24 mouse cellular contexts compared by ENCODE assay signal in the genomic region with DNA sequence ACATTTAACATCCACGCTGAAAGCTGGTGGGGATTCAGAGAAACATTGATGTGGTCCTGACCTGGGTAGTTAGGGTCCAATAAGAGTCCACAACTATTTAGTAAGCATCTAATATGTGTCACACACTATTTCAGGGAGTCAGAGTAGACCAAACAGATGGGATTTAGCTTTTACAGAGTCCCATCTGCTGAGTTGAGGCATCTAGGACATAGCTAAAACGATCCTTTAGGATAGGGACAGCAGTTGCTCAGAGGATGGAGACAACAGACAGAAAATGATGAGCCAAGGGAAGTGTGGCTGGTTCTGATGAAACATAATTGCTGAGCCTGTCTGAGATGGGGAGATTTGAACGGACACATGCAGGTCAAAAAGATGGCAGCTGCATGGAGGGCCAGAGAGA.
DNase-seq lines count a peak whose midpoint lies in the region; ATAC-seq and TF ChIP-seq lines count a peak whose summit lies in the region.
"Had no signal": no experiment of that assay in that cellular context is flagged by ENCODE, and none has a peak within 500 bp of the region (broad histone marks: within the 10 kb centered on the region; RNA-seq: fewer than 3 reads in every experiment).

No protein-coding gene starts in this region.

- H3K36me3 ChIP-seq in embryonic facial prominence, embryonic 15.5 days, result no peaks in the 10 kb centered on the region
- H3K36me3 ChIP-seq in embryonic facial prominence, embryonic 10.5 days (replicated peaks), result no peaks in the 10 kb centered on the region
- no peaks in the 10 kb centered on the region for H3K36me3 ChIP-seq in stomach, postnatal 0 days (ENCODE audit: control insufficient read depth, insufficient read depth, low read length)
- H3K36me3 ChIP-seq in kidney, embryonic 16.5 days (ENCODE audit: insufficient read depth, low read length), result no peaks in the 10 kb centered on the region
- H3K36me3 ChIP-seq: G1E; heart, embryonic 12.5 days; limb, embryonic 10.5 days; limb, embryonic 15.5 days; liver, embryonic 13.5 days had no signal

- DNase-seq in embryonic facial prominence, embryonic 10.5 days (ENCODE audit: low spot score), result no peak
- DNase-seq in layer of hippocampus, adult 11-12 months (ENCODE audit: low spot score), result peak; percentile 32
- DNase-seq in layer of hippocampus, adult 9-10 months (ENCODE audit: low spot score), result no peak
- DNase-seq in brain, adult 2 months (ENCODE audit: low read depth, low spot score), result peak; percentile 82
- no peak for DNase-seq in stomach, postnatal 0 days (ENCODE audit: low spot score)
- DNase-seq: adrenal gland, adult 8-10 months; cerebellum, adult 9-10 months; gastrocnemius, postnatal 10 days; heart, postnatal 10 days; kidney, adult 9 months; kidney, postnatal 14 days; liver, embryonic 13.5 days; midbrain, embryonic 14.5 days; thymus, adult 18-20 months had no signal

- 0 out of 2 replicates have a peak overlapping the region, but pooled peaks have one; percentile 22 for H3K27ac ChIP-seq in embryonic facial prominence, embryonic 15.5 days (replicated peaks)
- no peak overlapping the region for H3K27ac ChIP-seq in embryonic facial prominence, embryonic 10.5 days (replicated peaks)
- H3K27ac ChIP-seq in stomach, postnatal 0 days (replicated peaks), result 0 out of 2 replicates have a peak overlapping the region, but pooled peaks have one; percentile 89
- no peak overlapping the region for H3K27ac ChIP-seq in kidney, embryonic 16.5 days (ENCODE audit: low read length)
- H3K27ac ChIP-seq: forebrain, embryonic 13.5 days; hindbrain, embryonic 14.5 days; limb, embryonic 10.5 days; liver, embryonic 13.5 days; macrophage had no signal

- no peaks in the 10 kb centered on the region for H3K9me3 ChIP-seq in embryonic facial prominence, embryonic 15.5 days (replicated peaks)
- H3K9me3 ChIP-seq in embryonic facial prominence, embryonic 10.5 days, result no peaks in the 10 kb centered on the region
- H3K9me3 ChIP-seq in stomach, postnatal 0 days (ENCODE audit: control insufficient read depth, low read length), result no peaks in the 10 kb centered on the region
- H3K9me3 ChIP-seq in kidney, embryonic 16.5 days (ENCODE audit: low read length), result no peaks in the 10 kb centered on the region
- H3K9me3 ChIP-seq: forebrain, embryonic 13.5 days; G1E; heart, embryonic 12.5 days; limb, embryonic 10.5 days; limb, embryonic 15.5 days; liver, embryonic 13.5 days had no signal

- 61% methylated on average over 3 of the region's 3 CpGs for WGBS in embryonic facial prominence, embryonic 15.5 days
- 72% methylated on average over 3 of the region's 3 CpGs for WGBS in embryonic facial prominence, embryonic 10.5 days
- WGBS in stomach, postnatal 0 days, result 72% methylated on average over 3 of the region's 3 CpGs
- WGBS in kidney, embryonic 16.5 days, result 71% methylated on average over 3 of the region's 3 CpGs

- H3K4me1 ChIP-seq in embryonic facial prominence, embryonic 15.5 days, result peaks cover 25% of the 10 kb centered on the region
- peaks cover 35% of the 10 kb centered on the region for H3K4me1 ChIP-seq in embryonic facial prominence, embryonic 10.5 days
- peaks cover 9% of the 10 kb centered on the region for H3K4me1 ChIP-seq in stomach, postnatal 0 days (replicated peaks; ENCODE audit: control insufficient read depth, insufficient read depth)
- peaks cover 6% of the 10 kb centered on the region; the same call in 1 of the 2 replicates for H3K4me1 ChIP-seq in kidney, embryonic 16.5 days (ENCODE audit: insufficient read depth, low read length)
- H3K4me1 ChIP-seq: liver, embryonic 13.5 days had no signal

- H3K27me3 ChIP-seq in embryonic facial prominence, embryonic 15.5 days, result no peaks in the 10 kb centered on the region
- no peaks in the 10 kb centered on the region for H3K27me3 ChIP-seq in embryonic facial prominence, embryonic 10.5 days (replicated peaks; ENCODE audit: low read depth, poor library complexity, severe bottlenecking)
- H3K27me3 ChIP-seq in stomach, postnatal 0 days (ENCODE audit: control insufficient read depth, insufficient read depth, low read length), result no peaks in the 10 kb centered on the region
- no peaks in the 10 kb centered on the region for H3K27me3 ChIP-seq in kidney, embryonic 16.5 days (ENCODE audit: insufficient read depth, low read length)
- H3K27me3 ChIP-seq: forebrain, embryonic 13.5 days; heart, embryonic 12.5 days; limb, embryonic 15.5 days had no signal

- no peak for ATAC-seq in embryonic facial prominence, embryonic 15.5 days (ENCODE audit: insufficient number of reproducible peaks, low FRiP score, low TSS enrichment, low read depth)
- ATAC-seq in stomach, postnatal 0 days (ENCODE audit: low FRiP score, low TSS enrichment), result no peak
- ATAC-seq in kidney, embryonic 16.5 days (ENCODE audit: low FRiP score, low TSS enrichment), result no peak
- ATAC-seq: forebrain, embryonic 13.5 days; intestine, postnatal 0 days had no signal

- H3K4me3 ChIP-seq in embryonic facial prominence, embryonic 15.5 days (replicated peaks), result no peak overlapping the region
- H3K4me3 ChIP-seq in embryonic facial prominence, embryonic 10.5 days, result no peak overlapping the region
- H3K4me3 ChIP-seq in stomach, postnatal 0 days (ENCODE audit: low read depth, low read length), result no peak overlapping the region
- no peak overlapping the region for H3K4me3 ChIP-seq in kidney, embryonic 16.5 days (ENCODE audit: low read length)
- H3K4me3 ChIP-seq: forebrain, embryonic 13.5 days; heart, embryonic 12.5 days; limb, embryonic 10.5 days; limb, embryonic 15.5 days; liver, embryonic 13.5 days had no signal

- H3K9ac ChIP-seq in embryonic facial prominence, embryonic 15.5 days, result no peak overlapping the region
- H3K9ac ChIP-seq in stomach, postnatal 0 days (ENCODE audit: low read length), result no peak overlapping the region
- H3K9ac ChIP-seq in kidney, embryonic 16.5 days (replicated peaks; ENCODE audit: low read length), result no peak overlapping the region
- H3K9ac ChIP-seq: forebrain, embryonic 13.5 days; heart, embryonic 12.5 days; hindbrain, embryonic 14.5 days; limb, embryonic 15.5 days; liver, embryonic 13.5 days had no signal

- H3K4me2 ChIP-seq in embryonic facial prominence, embryonic 15.5 days (replicated peaks), result no peak overlapping the region
- no peak overlapping the region for H3K4me2 ChIP-seq in stomach, postnatal 0 days (replicated peaks; ENCODE audit: low read depth)
- no peak overlapping the region for H3K4me2 ChIP-seq in kidney, embryonic 16.5 days (replicated peaks; ENCODE audit: low read depth, low read length)
- H3K4me2 ChIP-seq: forebrain, embryonic 13.5 days; heart, embryonic 12.5 days; hindbrain, embryonic 14.5 days; limb, embryonic 15.5 days; liver, embryonic 13.5 days had no signal

- no peak for TF ChIP-seq CTCF in stomach, postnatal 0 days (IDR thresholded peaks at IDR 0.05; ENCODE audit: low read depth)

- TF ChIP-seq EP300 in stomach, postnatal 0 days (optimal IDR thresholded peaks at IDR 0.05), result no peak

Comparison
In these comparisons a context has a peak if more than half of its experiments do, and no peak if none do; other contexts are left out.
1. H3K27ac ChIP-seq: peak in embryonic facial prominence, embryonic 15.5 days (single experiment) and stomach, postnatal 0 days (single experiment); none in embryonic facial prominence, embryonic 10.5 days (single experiment) and kidney, embryonic 16.5 days (single experiment).
2. DNase-seq: peak in layer of hippocampus, adult 11-12 months (single experiment) and brain, adult 2 months (single experiment); none in embryonic facial prominence, embryonic 10.5 days (single experiment), layer of hippocampus, adult 9-10 months (single experiment) and stomach, postnatal 0 days (single experiment).